Mouse (Mus musculus): ENCODE results near the gene Psapl1.
A peak's percentile ranks its signal among the peaks of the same experiment; 100 is the strongest.

Gene Psapl1

DNA sequence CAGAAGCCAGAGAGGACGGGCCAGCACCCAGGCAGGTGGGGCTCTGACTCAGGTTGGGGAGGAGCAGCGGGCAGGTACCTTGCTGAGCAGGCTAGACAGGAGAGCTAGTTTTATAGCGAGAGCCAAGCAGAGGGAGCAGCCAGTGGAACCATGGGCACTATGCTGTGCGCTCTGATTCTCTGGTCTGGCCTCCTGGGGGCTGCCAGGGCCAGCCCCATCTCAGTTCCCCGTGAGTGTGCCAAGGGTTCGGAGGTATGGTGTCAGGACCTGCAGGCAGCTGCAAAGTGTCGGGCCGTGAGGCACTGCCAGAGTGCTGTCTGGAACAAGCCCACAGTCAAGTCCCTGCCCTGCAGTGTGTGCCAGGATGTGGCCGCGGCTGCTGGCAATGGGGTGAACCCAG is at the start of gene Psapl1:
Psapl1 (plus strand) TSS at position 106 of the 400 bp plus-strand sequence.
- DNase-seq (ENCODE audit: low read depth), result no peak

GRCm38 (mm10) chr5:36154879-36155485 is 48.8 kb upstream of the Psapl1 start:
- DNase-seq (ENCODE audit: low read depth), result no peak

GRCm38 (mm10) chr5:36165424-36166302 is 38.2 kb upstream of the Psapl1 start:
- no peak for DNase-seq (ENCODE audit: low read depth)

GRCm38 (mm10) chr5:36166346-36167013 is 37.3 kb upstream of the Psapl1 start:
- no peak for DNase-seq (ENCODE audit: low read depth)

DNA sequence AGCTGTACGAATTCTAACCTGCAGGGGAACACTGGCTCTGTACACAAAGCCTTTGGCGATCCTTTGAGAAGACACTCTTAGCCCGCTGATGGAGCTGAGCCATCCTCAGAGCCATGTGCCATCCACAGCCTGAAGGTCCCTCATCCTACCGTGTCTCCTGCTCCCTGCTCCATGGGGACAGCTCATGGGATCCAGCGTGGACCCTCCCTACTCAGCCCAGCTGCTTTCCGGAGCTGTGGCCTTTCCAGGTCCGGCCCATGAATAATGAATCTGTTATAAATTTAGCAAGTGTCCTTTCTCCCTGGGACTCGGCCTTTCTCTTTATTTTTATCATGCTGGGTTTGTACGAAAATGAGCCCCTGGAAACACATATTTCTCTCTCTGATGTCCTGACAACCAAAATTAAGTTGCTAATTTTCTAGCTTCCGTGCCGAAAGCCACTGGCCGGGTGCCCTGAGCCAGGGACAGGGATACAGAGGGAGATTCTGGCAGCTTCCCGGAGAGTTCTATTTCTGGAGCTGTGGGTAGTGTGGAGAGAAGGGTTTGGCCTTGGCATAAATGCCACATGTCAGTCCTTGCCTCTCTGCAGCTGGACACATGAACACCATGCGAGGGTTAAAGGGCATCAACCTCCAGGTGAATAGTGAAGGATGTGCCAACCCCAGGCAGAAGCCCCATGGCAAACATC is 34.7 kb upstream of the Psapl1 start:
- DNase-seq (ENCODE audit: low read depth), result no peak

- no peak for DNase-seq (ENCODE audit: low read depth)
These were observed 29.2 kb upstream of the Psapl1 start for GRCm38 (mm10) chr5:36174569-36175115.

DNA sequence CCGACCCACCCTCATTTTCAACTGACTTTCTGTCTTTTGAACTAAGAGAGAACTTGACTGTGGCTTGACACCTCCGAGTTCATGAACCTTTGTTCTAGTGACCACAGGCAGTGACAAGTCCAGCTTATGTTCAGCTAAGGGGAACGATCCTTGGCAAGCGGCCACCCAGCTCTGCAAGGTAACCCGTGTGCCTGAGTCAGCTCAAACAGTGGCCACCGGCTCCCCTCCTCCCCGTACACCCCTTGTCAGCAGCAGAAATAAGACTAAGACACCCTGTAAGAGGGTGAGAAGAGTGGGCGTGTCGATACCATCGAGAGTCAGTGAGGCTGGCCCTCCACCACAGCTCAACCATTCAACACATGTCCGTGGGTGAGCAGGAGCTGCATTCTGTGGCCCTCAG is 27.4 kb upstream of the Psapl1 start:
- no peak for DNase-seq (ENCODE audit: low read depth)

DNA sequence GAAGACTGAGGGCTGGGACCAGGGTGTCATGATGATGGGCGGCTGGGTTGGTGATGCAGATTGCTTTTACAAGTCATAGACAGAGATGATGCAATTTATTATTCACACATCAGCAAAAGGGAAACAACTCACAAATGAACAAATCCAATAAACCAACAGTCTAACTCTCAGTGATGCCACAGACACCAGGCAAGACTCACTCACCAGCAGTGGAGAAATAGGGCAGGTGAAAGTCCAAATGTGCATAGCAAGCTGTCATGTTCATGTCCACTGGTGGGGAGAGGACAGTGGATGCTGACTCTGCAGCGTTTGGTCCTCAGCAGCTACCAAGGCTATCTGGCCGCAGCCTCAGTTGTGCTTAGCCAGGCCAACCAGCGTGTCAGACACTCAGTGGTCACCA is 26.9 kb upstream of the Psapl1 start:
- no peak for DNase-seq (ENCODE audit: low read depth)

GRCm38 (mm10) chr5:36178215-36178614 is 25.6 kb upstream of the Psapl1 start:
- no peak for DNase-seq (ENCODE audit: low read depth)

- DNase-seq (ENCODE audit: low read depth), result no peak
These were observed 25.0 kb upstream of the Psapl1 start for GRCm38 (mm10) chr5:36178785-36179184.

- DNase-seq (ENCODE audit: low read depth), result no peak
These were observed 24.1 kb upstream of the Psapl1 start for GRCm38 (mm10) chr5:36179708-36180107.

DNA sequence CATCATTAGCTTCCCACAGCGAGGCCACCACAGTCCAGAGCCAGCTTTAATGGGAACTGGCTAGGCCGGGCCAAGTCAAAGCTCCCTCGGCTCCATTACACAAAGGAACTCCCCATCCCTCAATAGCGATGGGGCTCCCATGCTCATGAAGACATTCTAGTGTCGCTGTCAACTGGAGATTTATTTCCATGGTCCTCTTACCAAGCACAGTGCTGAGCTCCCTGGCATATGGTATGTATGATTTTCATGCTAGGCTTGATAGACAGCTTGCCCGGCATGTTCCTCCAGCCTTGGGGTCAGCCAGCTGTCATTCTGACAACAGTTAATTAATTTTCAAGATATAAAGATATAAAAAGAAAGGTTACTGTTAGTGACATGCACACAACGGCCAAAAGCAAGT is 21.5 kb upstream of the Psapl1 start:
- no peak for DNase-seq (ENCODE audit: low read depth)

- no peak for DNase-seq (ENCODE audit: low read depth)
These were observed 17.3 kb upstream of the Psapl1 start for GRCm38 (mm10) chr5:36186294-36187053.

GRCm38 (mm10) chr5:36188310-36188709 is 15.5 kb upstream of the Psapl1 start:
- peak; percentile 78 for DNase-seq (ENCODE audit: low read depth)

DNA sequence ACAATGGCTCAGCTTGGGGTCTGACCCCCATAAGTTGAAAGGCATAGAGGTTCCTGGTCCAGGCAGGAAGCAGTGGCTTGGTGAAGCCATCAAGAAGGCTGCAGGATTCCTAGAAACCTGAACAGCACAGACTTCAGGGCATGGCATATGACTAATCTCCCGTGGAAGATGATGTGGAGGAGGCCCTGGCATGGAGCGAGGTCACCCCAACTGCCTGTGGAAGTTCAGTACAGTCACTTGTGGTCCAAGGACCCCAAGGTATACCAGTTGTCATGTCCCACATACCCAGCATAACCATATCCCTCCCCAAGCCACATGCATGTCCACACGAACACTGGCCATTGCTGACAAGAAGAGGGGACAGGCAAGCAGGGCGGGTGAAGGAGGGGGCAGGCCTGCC is 12.5 kb upstream of the Psapl1 start:
- DNase-seq (ENCODE audit: low read depth), result no peak

GRCm38 (mm10) chr5:36191876-36192275 is 11.9 kb upstream of the Psapl1 start:
- peak; percentile 40 for DNase-seq (ENCODE audit: low read depth)

DNA sequence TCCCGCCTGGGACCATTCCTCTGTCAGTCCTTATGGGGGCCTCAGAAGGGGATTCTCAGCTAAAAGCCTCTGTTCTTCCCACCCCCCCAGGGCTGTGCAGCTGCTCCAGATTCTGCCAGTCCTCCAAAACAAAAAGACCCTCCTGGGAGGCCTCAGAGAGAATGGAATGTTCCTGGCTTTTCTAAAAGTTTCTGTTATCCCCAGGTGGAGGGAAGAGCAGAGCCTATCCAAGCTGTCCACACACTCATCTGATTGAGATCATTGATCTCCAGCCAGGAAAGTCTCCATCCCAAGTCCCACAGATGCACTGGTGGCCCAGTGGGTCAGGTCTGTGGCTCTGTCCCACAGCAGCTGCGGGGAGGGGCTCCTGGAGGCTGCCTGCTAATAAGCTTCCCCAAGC is 11.1 kb upstream of the Psapl1 start:
- DNase-seq (ENCODE audit: low read depth), result no peak

GRCm38 (mm10) chr5:36194631-36195030 is 9.2 kb upstream of the Psapl1 start:
- no peak for DNase-seq (ENCODE audit: low read depth)

- DNase-seq (ENCODE audit: low read depth), result no peak
These were observed 8.4 kb upstream of the Psapl1 start for GRCm38 (mm10) chr5:36195436-36195835.

- DNase-seq (ENCODE audit: low read depth), result no peak
These were observed 4.3 kb upstream of the Psapl1 start for GRCm38 (mm10) chr5:36199519-36199918.

DNA sequence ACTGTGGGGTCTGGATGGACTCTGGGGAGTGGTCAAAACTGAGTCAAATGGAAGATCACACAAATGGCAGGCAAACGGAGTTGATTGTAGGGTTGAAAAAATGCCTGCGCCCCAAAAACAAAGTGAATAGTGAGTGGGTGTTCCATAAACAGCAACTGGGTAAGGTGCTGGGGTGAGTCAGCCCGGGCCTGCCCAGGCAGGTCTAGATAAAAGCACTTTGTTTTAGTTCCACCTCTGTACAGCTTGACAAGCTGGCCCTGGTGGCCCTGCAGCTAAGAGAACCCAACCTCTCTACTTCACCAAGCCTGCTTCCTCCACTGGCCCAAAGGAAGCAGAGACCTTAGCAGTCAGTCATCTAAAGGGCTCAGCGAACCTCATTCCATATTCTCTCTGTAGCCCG is 1.0 kb upstream of the Psapl1 start:
- no peak for DNase-seq (ENCODE audit: low read depth)

Measured in NIH3T3 (cell line).